Mouse (Mus musculus): Measurements from ENCODE around the gene Adap1. TPM values are rescaled to one million over a fixed set of nuclear protein-coding genes. Genes with fewer than 3 reads are reported as not detected.

Adap1 gene
- polyA plus RNA-seq, 1 experiment from 2014 or later: 4.1 TPM

GRCm38 (mm10) chr5:139326986-139327633 lies 1.7 kb upstream of the Adap1 start:
- H3K27me3 ChIP-seq (replicated peaks; ENCODE audit: insufficient read depth, low read length): peaks cover 10% of the 10 kb centered on the region; the same call in 1 of the 2 replicates
- H3K9me3 ChIP-seq (ENCODE audit: low read length): no peaks in the 10 kb centered on the region
- ATAC-seq (no peak), DNase-seq (ENCODE audit: low spot score) (no peak)
- no peak overlapping the region for H3K27ac ChIP-seq (ENCODE audit: low read length)
- H3K4me2 ChIP-seq (replicated peaks; ENCODE audit: low read depth, low read length): no peak overlapping the region
- H3K36me3 ChIP-seq (ENCODE audit: insufficient read depth, low read length): no peaks in the 10 kb centered on the region
- no peak overlapping the region for H3K9ac ChIP-seq (replicated peaks; ENCODE audit: low read depth)
- WGBS: 71% methylated on average over 7 of the region's 7 CpGs
- TF ChIP-seq EP300 (IDR thresholded peaks at IDR 0.05) (no peak), CTCF (IDR thresholded peaks at IDR 0.05) (no peak)
- H3K4me1 ChIP-seq (ENCODE audit: insufficient read depth, low read depth, low read length): peaks cover 9% of the 10 kb centered on the region; the same call in 1 of the 2 replicates
- H3K4me3 ChIP-seq (ENCODE audit: low read depth, low read length): no peak overlapping the region

GRCm38 (mm10) chr5:139326111-139326696 lies 782 bp upstream of the Adap1 start:
- Histone ChIP-seq H3K4me3 (ENCODE audit: low read depth, low read length) (no peak overlapping the region), H3K36me3 (ENCODE audit: insufficient read depth, low read length) (no peaks in the 10 kb centered on the region), H3K9me3 (ENCODE audit: low read length) (no peaks in the 10 kb centered on the region), H3K27ac (ENCODE audit: low read length) (no peak overlapping the region), H3K4me2 (replicated peaks; ENCODE audit: low read depth, low read length) (no peak overlapping the region), H3K27me3 (replicated peaks; ENCODE audit: insufficient read depth, low read length) (peaks cover 10% of the 10 kb centered on the region; the same call in 1 of the 2 replicates), H3K9ac (replicated peaks; ENCODE audit: low read depth) (no peak overlapping the region), H3K4me1 (ENCODE audit: insufficient read depth, low read depth, low read length) (peaks cover 9% of the 10 kb centered on the region; the same call in 1 of the 2 replicates)
- WGBS: 63% methylated on average over 13 of the region's 13 CpGs
- DNase-seq (ENCODE audit: low spot score) (no peak), ATAC-seq (no peak)
- TF ChIP-seq EP300 (IDR thresholded peaks at IDR 0.05): no peak
- TF ChIP-seq CTCF (IDR thresholded peaks at IDR 0.05): peak; percentile 14; the same call in 1 of the 2 replicates

- Histone ChIP-seq H3K4me2 (replicated peaks; ENCODE audit: low read depth, low read length) (peak overlapping the region; percentile 95), H3K27me3 (replicated peaks; ENCODE audit: insufficient read depth, low read length) (peaks cover 10% of the 10 kb centered on the region; the same call in 1 of the 2 replicates), H3K9me3 (ENCODE audit: low read length) (no peaks in the 10 kb centered on the region), H3K4me3 (ENCODE audit: low read depth, low read length) (peak overlapping the region; percentile 55), H3K4me1 (ENCODE audit: insufficient read depth, low read depth, low read length) (peaks cover 9% of the 10 kb centered on the region; the same call in 1 of the 2 replicates), H3K36me3 (ENCODE audit: insufficient read depth, low read length) (no peaks in the 10 kb centered on the region), H3K9ac (replicated peaks; ENCODE audit: low read depth) (peak overlapping the region; percentile 48), H3K27ac (ENCODE audit: low read length) (no peak overlapping the region)
- 4% methylated on average over 30 of the region's 62 CpGs for WGBS
- no peak for TF ChIP-seq CTCF (IDR thresholded peaks at IDR 0.05)
- ATAC-seq (peak; percentile 36), DNase-seq (ENCODE audit: low spot score) (peak; percentile 41)
These were observed 579 bp downstream of the Adap1 start for GRCm38 (mm10) chr5:139324691-139325394.

GRCm38 (mm10) chr5:139324045-139324491 lies 1.4 kb downstream of the Adap1 start:
- H3K9me3 ChIP-seq (ENCODE audit: low read length): no peaks in the 10 kb centered on the region
- H3K4me2 ChIP-seq (replicated peaks; ENCODE audit: low read depth, low read length): peak overlapping the region; percentile 95
- no peak for TF ChIP-seq EP300 (IDR thresholded peaks at IDR 0.05)
- peaks cover 9% of the 10 kb centered on the region; the same call in 1 of the 2 replicates for H3K4me1 ChIP-seq (ENCODE audit: insufficient read depth, low read depth, low read length)
- DNase-seq (ENCODE audit: low spot score) (no peak), ATAC-seq (0 out of 2 replicates have a peak, but pooled peaks have one; percentile 16)
- H3K27me3 ChIP-seq (replicated peaks; ENCODE audit: insufficient read depth, low read length): peaks cover 10% of the 10 kb centered on the region; the same call in 1 of the 2 replicates
- WGBS: 62% methylated on average over 5 of the region's 5 CpGs
- H3K4me3 ChIP-seq (ENCODE audit: low read depth, low read length): no peak overlapping the region
- H3K36me3 ChIP-seq (ENCODE audit: insufficient read depth, low read length): no peaks in the 10 kb centered on the region
- H3K9ac ChIP-seq (replicated peaks; ENCODE audit: low read depth): no peak overlapping the region
- no peak overlapping the region for H3K27ac ChIP-seq (ENCODE audit: low read length)

- Histone ChIP-seq H3K4me2 (replicated peaks; ENCODE audit: low read depth, low read length) (peak overlapping the region; percentile 6; the same call in 1 of the 2 replicates), H3K4me3 (ENCODE audit: low read depth, low read length) (no peak overlapping the region), H3K36me3 (ENCODE audit: insufficient read depth, low read length) (no peaks in the 10 kb centered on the region), H3K27ac (ENCODE audit: low read length) (no peak overlapping the region), H3K4me1 (ENCODE audit: insufficient read depth, low read depth, low read length) (peaks cover 9% of the 10 kb centered on the region; the same call in 1 of the 2 replicates), H3K9me3 (ENCODE audit: low read length) (no peaks in the 10 kb centered on the region), H3K9ac (replicated peaks; ENCODE audit: low read depth) (no peak overlapping the region), H3K27me3 (replicated peaks; ENCODE audit: insufficient read depth, low read length) (peaks cover 10% of the 10 kb centered on the region; the same call in 1 of the 2 replicates)
- DNase-seq (ENCODE audit: low spot score): no peak
- ATAC-seq: no peak
- TF ChIP-seq CTCF (IDR thresholded peaks at IDR 0.05) (no peak), EP300 (IDR thresholded peaks at IDR 0.05) (no peak)
- WGBS: 79% methylated on average over 9 of the region's 9 CpGs
These were observed 2.0 kb downstream of the Adap1 start for GRCm38 (mm10) chr5:139323260-139323924.
